Mouse (Mus musculus) CD4-positive helper T cell, adult 2 months (primary cell): ENCODE measurements around the gene Lmna.

Experiments
- DNase-seq: peaks from one replicate; pipeline ENCODE4 v3.0.0-alpha.2; 2012; ENCODE audit warnings: low read depth, missing footprints, low spot score

Lmna gene

DNA sequence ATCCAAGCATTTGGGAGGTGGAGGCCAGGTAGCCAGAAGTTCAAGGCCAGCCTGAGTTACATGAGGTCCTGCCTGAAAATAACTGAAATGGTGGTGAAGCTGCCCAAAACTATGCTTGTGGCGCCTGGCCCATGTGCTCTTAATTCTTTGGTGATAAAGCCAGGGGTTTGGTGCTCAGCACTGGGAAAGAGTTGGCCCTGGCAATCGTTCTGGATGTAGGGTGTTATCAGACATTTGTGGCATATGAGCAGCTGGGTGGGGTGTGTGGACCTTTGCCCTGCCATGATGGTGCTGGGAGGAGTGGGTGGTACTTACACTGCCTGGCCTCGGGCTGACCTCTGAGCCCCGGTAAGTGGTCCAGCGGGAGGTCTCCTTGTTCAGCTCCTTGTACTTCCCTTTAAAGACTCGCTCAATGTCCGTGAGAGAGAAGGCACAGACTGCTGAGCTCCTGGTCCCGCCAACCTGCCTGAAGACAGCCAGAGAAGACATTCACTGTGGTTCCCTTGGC, 62.0 kb downstream of the Lmna start:
- DNase-seq = no peak

DNA sequence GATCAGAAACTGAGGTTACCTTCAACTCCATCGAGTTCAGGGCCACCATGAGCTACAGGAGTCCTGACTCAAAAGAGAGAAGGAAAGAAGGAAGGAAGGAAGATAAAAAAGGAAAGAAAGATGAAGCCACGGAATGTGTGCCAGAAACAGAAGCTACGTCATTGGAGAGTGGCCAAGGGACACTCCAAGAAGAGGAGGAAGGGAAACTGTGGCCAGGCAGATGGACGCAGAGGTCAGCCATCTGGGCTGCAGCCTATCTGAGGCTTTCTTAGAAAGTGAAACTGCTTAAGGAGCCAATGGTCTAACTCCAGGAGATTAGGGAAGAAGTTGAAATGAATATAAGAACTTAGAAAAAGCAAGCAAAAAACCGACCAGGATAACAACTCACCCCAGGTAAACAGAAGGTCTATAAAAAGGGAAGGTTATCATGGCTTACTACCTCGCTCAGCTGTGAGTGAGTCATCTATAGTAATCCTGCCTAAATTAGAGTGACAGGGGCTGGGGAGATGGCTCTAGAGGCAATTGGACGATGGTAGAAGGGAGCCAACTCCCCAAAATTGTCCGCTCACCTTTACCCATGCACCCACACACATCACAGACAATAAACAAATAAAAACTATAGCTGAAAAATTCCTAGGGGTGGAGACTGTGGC, 63.2 kb downstream of the Lmna start:
- no peak for DNase-seq

DNA sequence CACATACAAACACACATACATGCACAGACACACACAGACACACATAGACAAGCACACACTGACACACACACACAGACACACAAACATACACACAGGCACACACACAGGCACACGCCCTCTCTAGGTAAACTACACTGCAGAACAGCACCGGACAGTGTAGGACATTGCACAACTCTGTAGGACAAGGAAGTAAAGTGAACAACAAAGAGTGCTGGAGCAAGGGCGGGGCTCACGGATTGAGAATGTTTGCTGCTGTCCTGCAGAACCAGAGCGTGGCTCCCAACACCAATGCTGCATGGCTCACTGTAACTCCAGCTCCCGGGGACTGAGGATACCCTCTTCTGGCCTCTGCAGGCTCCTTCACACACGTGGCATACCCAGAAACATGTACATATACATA, 66.9 kb downstream of the Lmna start:
- no peak for DNase-seq

DNA sequence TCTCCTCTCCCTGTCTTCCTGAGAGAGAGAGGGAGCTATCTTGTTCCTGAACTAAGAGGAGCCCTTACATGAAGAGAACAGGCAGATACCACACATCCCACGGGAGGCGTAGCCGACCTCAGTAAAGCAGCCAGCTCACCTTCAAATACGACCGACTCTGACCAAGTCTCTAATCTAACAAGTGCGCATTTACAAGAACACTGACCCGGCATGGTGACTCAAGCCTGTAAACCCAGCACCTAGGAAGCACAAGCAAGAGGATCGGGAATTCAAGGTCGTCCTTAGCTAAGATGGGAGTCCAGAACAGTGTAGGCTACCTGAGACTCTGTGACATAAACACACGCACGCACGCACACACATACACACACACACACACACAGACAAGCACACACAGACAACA, 67.3 kb downstream of the Lmna start:
- DNase-seq = no peak

DNA sequence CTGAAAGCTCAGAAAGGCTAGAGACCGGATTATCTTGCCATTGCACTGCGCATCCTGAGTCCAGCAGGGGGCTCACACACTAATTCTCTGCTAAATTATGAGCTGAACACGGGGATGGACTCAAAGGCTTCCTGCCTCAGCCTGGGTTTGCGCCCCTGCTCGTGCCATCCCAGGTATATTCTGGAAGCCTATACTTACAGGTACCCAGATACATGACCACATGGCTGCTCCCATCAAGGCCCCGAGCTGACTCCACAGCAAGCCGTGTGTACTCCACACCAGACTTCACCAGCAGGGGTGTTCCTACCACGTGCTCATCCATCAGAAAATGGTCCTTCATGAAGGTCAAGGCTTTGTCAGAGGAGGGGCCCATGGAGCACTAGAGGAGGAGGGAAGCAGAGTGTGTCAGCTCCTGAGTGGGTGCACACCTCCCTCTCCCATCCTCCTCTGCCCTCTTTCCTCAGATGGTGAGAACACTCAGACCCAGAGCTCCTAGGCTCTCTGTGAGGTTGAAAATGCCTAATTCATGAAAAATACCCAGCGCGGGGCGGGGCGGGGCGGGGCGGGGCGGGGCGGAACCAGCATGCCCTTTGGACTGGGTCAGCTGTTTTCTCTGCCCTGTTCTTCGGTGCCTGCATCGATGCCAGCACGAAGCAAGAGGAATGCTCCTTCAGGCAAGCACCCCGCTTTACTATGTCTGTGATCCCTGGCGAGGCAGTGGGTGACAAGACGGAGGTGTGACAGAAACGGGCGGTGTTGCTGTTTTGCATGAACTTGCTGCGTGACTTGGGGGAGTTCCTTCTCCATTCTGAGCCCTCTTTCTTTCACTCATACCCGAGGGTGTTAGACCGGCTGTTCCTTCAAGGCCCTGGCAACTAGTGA, 69.0 kb downstream of the Lmna start:
- peak; percentile 60 for DNase-seq

DNA sequence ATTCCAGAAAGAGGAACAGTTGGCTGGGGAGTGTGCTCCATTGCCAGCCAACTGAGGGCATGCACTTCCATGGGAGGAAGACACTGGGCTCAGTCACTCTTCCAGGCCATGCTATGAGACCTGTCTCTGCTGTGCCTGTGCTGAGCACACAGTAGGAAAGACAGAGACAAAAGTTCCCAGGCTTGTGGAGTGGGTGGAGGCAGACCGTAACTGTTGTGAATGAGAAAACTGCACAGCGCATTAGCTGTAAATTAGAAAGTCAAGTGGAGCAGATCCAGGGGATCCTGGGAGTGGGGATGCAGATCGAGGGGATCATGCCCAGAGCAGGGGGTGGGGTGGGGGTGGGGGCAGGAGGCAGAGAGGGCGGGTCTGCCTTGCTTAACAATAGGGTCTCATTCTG, 70.2 kb downstream of the Lmna start:
- no peak for DNase-seq

DNA sequence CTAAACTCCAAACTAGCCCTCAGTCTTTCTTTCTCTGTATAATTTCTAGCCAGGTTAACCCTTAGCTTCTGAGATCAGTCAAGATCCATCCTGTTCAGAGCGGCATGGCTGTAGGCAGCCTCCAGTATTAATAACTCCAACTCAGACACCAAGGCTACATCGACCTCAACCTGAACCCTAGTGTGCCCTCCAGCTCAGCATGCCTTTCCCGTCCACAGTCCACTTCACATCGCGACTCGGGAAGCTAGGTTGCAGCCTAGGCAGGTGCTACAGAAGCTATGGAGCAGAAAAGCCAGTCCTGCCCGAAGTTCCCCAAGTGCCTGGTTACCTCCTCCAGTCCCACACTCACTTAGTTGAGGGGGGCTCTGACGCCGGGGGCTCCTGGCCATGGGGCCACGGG, 72.3 kb downstream of the Lmna start:
- no peak for DNase-seq

DNA sequence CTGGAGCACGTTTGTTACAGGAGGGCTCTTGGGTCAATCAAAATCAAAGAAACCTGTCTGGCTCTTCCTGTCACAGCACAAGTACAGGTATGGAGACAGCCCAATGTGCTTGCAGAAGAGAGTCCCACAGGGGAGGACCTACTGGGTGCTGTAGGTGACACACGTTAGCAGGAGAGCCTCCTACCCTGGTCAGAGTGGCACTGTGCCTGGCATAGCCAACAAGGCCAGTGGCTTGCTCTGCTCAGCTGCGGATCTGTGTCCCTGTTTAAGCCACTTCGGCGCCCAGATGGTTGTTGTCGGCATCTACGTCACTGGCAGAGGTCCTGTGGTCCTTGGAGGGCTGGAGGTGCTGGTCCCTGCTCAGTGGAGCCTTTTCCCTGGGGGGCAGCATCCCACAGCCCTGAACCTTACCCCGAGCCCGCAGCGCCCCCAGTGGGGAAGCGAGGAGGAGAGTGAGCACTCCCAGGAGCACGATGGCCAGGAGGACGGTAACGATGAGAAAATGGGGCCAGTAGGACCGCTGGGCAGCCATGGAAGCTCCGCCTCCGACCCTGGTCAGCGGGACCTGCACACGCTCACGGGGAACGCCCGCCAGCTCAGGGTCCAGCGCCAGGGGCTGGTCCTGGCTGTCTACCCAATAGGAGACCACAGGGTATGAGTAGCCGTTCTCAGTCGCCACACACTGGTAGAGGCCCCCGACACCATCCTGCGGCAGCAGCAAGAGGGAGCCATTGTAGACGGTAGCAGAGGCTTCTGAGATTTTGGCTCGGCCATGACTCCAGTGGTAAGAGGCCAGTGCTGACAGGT, 73.2 kb downstream of the Lmna start:
- no peak for DNase-seq

DNA sequence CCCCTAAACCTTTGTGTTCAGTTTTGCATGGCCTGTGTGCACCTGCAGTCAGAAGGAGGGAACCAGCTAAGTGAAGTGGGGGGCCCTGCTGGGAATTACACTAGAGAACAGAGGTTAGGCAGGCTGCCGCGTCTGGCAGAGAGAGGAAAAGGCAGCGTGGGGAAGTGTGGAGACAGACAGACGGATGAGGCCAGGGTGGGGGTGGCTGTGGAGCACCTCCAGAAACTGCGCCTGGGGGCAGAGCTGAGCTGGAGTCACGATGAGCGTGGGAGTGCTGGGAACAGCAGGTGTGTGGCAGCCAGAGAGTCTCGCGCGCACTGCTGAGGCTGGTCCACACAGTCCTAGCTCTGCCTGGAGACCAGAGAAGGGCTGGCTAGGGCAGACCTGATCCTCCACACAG, 74.2 kb downstream of the Lmna start:
- DNase-seq = no peak
